Mouse (Mus musculus) neural tube, embryonic 14.5 days (tissue): ENCODE data around the gene Disc1. TPM values are rescaled to one million over a fixed set of nuclear protein-coding genes. Genes with fewer than 3 reads are reported as not detected.

Experiments
- ATAC-seq: fragments of 200-750 bp; cut with Nextera tagmentation; 2 replicates; pipeline ENCODE4 v1.8.0; 2017; ENCODE audit warnings: low read depth, mild to moderate bottlenecking, moderate TSS enrichment, moderate library complexity
- H3K27ac ChIP-seq: fragments of 300-500 bp; sonication (generic); 2 replicates; pipeline ENCODE4 v1.5.1; 2014; ENCODE audit warnings: low read depth, mild to moderate bottlenecking, control low read depth, low read length, moderate library complexity, mixed read lengths
- H3K27me3 ChIP-seq: fragments of 300-500 bp; sonication (generic); 2 replicates; pipeline ENCODE4 v1.6.1; 2014; ENCODE audit warnings: low read length; ENCODE audit not compliant: control insufficient read depth, insufficient read depth
- H3K36me3 ChIP-seq: fragments of 300-500 bp; sonication (generic); 2 replicates; pipeline ENCODE4 v1.6.1; 2014; ENCODE audit warnings: low read length, mixed read lengths; ENCODE audit not compliant: control insufficient read depth, insufficient read depth
- H3K4me1 ChIP-seq: fragments of 300-500 bp; sonication (generic); 2 replicates; pipeline ENCODE4 v1.6.1; 2014; ENCODE audit warnings: low read length; ENCODE audit not compliant: control insufficient read depth, insufficient read depth
- H3K4me2 ChIP-seq: fragments of 300-500 bp; sonication (generic); 2 replicates; pipeline ENCODE4 v1.6.1; 2014; ENCODE audit warnings: mild to moderate bottlenecking, low read depth, low read length, control low read depth
- H3K4me3 ChIP-seq: fragments of 300-500 bp; sonication (generic); 2 replicates; pipeline ENCODE4 v1.5.1; 2014; ENCODE audit warnings: low read depth, low read length, control low read depth, mixed read lengths
- H3K9ac ChIP-seq: fragments of 300-500 bp; sonication (generic); replicated peaks from 2 replicates; pipeline ENCODE4 v1.6.1; 2014; ENCODE audit warnings: low read depth, mild to moderate bottlenecking, control low read depth, low read length, mixed read lengths
- H3K9me3 ChIP-seq: fragments of 300-500 bp; sonication (generic); 2 replicates; pipeline ENCODE4 v1.6.1; 2016; ENCODE audit warnings: low read length; ENCODE audit not compliant: control insufficient read depth
- WGBS: fragments of 180-500 bp; shearing (Covaris S2); extraction: QIAGEN DNeasy Blood & Tissue Kit; methylation state at CpG from one replicate; pipeline ENCODE4 v1.1.7; 2014; 5-methylcytosine and 5-hydroxymethylcytosine counted together
- polyA plus RNA-seq: library from polyadenylated mRNA; unstranded; fragments of >200 nt; fragmentation: Nextera tagmentation; extraction: Ambion mirVana; gene quantifications from 2 replicates; pipeline ENCODE4 v1.2.1, GENCODE M21; 2014

Gene Disc1
- polyA plus RNA-seq, 1 experiment from 2014 or later, result 1.0 TPM

- no peak overlapping the region for H3K4me2 ChIP-seq
- no peak for ATAC-seq
- no peak overlapping the region for H3K4me3 ChIP-seq
- no peaks in the 10 kb centered on the region for H3K9me3 ChIP-seq
- no peak overlapping the region for H3K9ac ChIP-seq
- WGBS, result 58% methylated on average over 7 of the region's 7 CpGs
- H3K27me3 ChIP-seq, result no peaks in the 10 kb centered on the region
- no peaks in the 10 kb centered on the region for H3K36me3 ChIP-seq
- no peak overlapping the region for H3K27ac ChIP-seq
- H3K4me1 ChIP-seq, result peaks cover 3% of the 10 kb centered on the region; the same call in 1 of the 2 replicates
Measured at GRCm38 (mm10) chr8:125246737-125247292, 192.8 kb downstream of the Disc1 start.

- WGBS, result 0% methylated on average over 1 of the region's 1 CpGs
- H3K9ac ChIP-seq, result no peak overlapping the region
- no peak overlapping the region for H3K27ac ChIP-seq
- no peaks in the 10 kb centered on the region for H3K9me3 ChIP-seq
- no peak for ATAC-seq
- peaks cover 2% of the 10 kb centered on the region; the same call in 1 of the 2 replicates for H3K4me1 ChIP-seq
- no peaks in the 10 kb centered on the region for H3K36me3 ChIP-seq
- no peak overlapping the region for H3K4me2 ChIP-seq
- H3K4me3 ChIP-seq, result no peak overlapping the region
- H3K27me3 ChIP-seq, result no peaks in the 10 kb centered on the region
Measured at GRCm38 (mm10) chr8:125247349-125247748, 193.4 kb downstream of the Disc1 start.

GRCm38 (mm10) chr8:125252946-125253345 is 199.0 kb downstream of the Disc1 start:
- Histone ChIP-seq H3K4me3 (no peak overlapping the region), H3K27ac (no peak overlapping the region), H3K9me3 (no peaks in the 10 kb centered on the region), H3K36me3 (no peaks in the 10 kb centered on the region), H3K27me3 (no peaks in the 10 kb centered on the region), H3K4me1 (peaks cover 12% of the 10 kb centered on the region), H3K4me2 (no peak overlapping the region), H3K9ac (no peak overlapping the region)
- ATAC-seq, result no peak
- 98% methylated on average over 4 of the region's 4 CpGs for WGBS

- Histone ChIP-seq H3K4me1 (peaks cover 12% of the 10 kb centered on the region), H3K9me3 (no peaks in the 10 kb centered on the region), H3K4me3 (peak overlapping the region; percentile 27; the same call in 1 of the 2 replicates), H3K4me2 (peak overlapping the region; percentile 60), H3K9ac (peak overlapping the region; percentile 45), H3K36me3 (no peaks in the 10 kb centered on the region), H3K27ac (peak overlapping the region; percentile 97), H3K27me3 (no peaks in the 10 kb centered on the region)
- 34% methylated on average over 10 of the region's 10 CpGs for WGBS
- ATAC-seq, result peak; percentile 35; the same call in 1 of the 2 replicates
Measured at GRCm38 (mm10) chr8:125253505-125254180, 199.6 kb downstream of the Disc1 start.

- Histone ChIP-seq H3K4me2 (peak overlapping the region; percentile 60), H3K9ac (peak overlapping the region; percentile 52), H3K27ac (peak overlapping the region; percentile 97), H3K4me1 (peaks cover 12% of the 10 kb centered on the region), H3K36me3 (no peaks in the 10 kb centered on the region), H3K27me3 (no peaks in the 10 kb centered on the region), H3K4me3 (peak overlapping the region; percentile 27), H3K9me3 (no peaks in the 10 kb centered on the region)
- WGBS, result 9% methylated on average over 23 of the region's 23 CpGs
- ATAC-seq, result peak; percentile 88
Measured at GRCm38 (mm10) chr8:125254188-125255005, 200.4 kb downstream of the Disc1 start.

- Histone ChIP-seq H3K27me3 (no peaks in the 10 kb centered on the region), H3K4me3 (peak overlapping the region; percentile 27), H3K36me3 (no peaks in the 10 kb centered on the region), H3K9ac (no peak overlapping the region; the same call in 1 of the 2 replicates), H3K4me2 (peak overlapping the region; percentile 60; the same call in 1 of the 2 replicates), H3K4me1 (peaks cover 12% of the 10 kb centered on the region), H3K27ac (peak overlapping the region; percentile 97), H3K9me3 (no peaks in the 10 kb centered on the region)
- no peak for ATAC-seq
- WGBS, result 32% methylated on average over 11 of the region's 11 CpGs
Measured at GRCm38 (mm10) chr8:125255006-125255685, 201.2 kb downstream of the Disc1 start.

- no peaks in the 10 kb centered on the region for H3K9me3 ChIP-seq
- ATAC-seq, result no peak
- no peak overlapping the region for H3K4me2 ChIP-seq
- no peak overlapping the region for H3K27ac ChIP-seq
- H3K4me1 ChIP-seq, result peaks cover 12% of the 10 kb centered on the region
- 63% methylated on average over 2 of the region's 2 CpGs for WGBS
- no peaks in the 10 kb centered on the region; the same call in 1 of the 2 replicates for H3K27me3 ChIP-seq
- no peaks in the 10 kb centered on the region for H3K36me3 ChIP-seq
- no peak overlapping the region for H3K9ac ChIP-seq
- no peak overlapping the region for H3K4me3 ChIP-seq
Measured at GRCm38 (mm10) chr8:125257660-125258059, 203.7 kb downstream of the Disc1 start.

GRCm38 (mm10) chr8:125258806-125259500 is 205.0 kb downstream of the Disc1 start:
- Histone ChIP-seq H3K27me3 (no peaks in the 10 kb centered on the region; the same call in 1 of the 2 replicates), H3K4me1 (peaks cover 12% of the 10 kb centered on the region), H3K4me3 (no peak overlapping the region), H3K9me3 (no peaks in the 10 kb centered on the region), H3K9ac (no peak overlapping the region), H3K36me3 (no peaks in the 10 kb centered on the region), H3K27ac (no peak overlapping the region), H3K4me2 (no peak overlapping the region)
- 73% methylated on average over 8 of the region's 8 CpGs for WGBS
- ATAC-seq, result no peak
